Mouse (Mus musculus) layer of hippocampus, adult 18-20 months (tissue): ENCODE measurements at regions not wholly inside any gene's neighbourhood (a gene's known extent, or its start where the extent isn't known, plus 50 kb on each side); places are given as distances from the start of the nearest gene placed in this dataset.

Source experiments
- DNase-seq, 2 experiments: peaks; one replicate each; pipeline ENCODE4 v3.0.0; 2022; ENCODE audit warnings: low spot score in 2 of 2

DNA sequence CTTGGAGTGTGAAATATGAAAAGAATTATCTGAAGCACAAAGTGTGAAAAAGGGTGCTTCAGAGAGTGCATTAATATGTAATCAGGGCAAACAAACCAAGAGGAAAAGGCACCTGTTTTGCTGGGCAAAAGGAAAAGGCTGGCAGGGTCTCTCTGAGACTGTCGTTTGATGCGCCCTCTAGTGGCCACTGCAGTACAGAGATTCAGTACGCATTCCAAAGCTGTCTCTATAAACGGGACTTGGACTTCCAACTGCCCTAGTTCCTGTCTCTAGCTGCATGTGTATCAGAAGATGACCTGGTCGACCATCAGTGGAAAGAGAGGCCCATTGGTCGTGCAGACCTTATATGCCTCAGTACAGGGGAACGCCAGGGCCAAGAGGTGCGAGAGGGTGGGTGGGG is 58.7 kb upstream of the D16Ertd472e start:
- peak in 1 of 2 experiments; percentile 79 for DNase-seq

DNA sequence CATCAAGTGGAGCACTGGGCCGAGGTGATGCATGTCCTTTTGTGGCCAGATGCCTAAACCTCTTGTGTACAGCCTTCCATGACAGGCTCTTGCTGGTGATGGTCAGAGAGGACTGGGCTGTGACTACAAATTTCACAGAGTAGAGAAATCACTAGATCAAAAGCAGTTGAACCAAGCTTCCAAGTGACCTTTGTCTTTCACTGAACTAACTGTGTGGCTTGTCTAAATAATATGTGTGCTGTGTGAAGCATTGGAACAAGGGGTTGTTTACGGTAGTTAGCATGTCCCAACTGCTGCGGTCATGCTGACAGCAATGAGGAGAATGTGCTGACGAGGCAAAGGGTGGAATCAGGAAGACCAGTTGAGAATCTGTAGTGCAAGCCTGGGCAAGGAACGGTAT is 55.3 kb upstream of the D16Ertd472e start:
- no peak for DNase-seq

DNA sequence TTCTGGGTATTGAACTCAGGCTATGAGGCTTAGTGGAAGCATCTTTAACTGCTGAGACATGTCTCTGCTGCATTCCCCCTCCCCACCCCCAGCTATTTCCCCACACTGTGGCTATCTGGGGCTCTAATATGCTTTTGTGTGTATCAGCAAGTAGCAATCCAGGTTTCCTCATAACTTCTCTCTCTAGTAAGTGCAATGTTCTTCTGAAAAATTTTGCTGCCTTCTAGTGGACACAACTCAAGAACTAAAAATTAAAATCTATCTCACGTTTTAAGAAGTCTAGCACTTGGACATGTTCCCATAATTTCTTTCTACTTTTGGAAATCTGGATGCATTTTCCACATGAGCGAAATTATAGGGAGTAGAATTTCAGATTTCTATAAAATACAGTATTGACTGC is 50.3 kb upstream of the D16Ertd472e start:
- DNase-seq, result no peak
